Mouse (Mus musculus) ES-Bruce4 (cell line): ENCODE data around the gene Mettl26.

Experiments used
- EP300 ChIP-seq: IDR thresholded peaks from 2 replicates; pipeline ENCODE4 v1.6.1; 2011; ENCODE audit warnings: low read depth, low read length; ENCODE audit not compliant: insufficient read depth
- POLR2A ChIP-seq: IDR thresholded peaks from one replicate; pipeline ENCODE4 v1.8.1; 2011; ENCODE audit warnings: low read length; ENCODE audit not compliant: insufficient read depth

- TF ChIP-seq EP300 (no peak), POLR2A (no peak)
Measured at GRCm38 (mm10) chr17:25869954-25870353, 4.9 kb upstream of the Mettl26 start.
